Mouse (Mus musculus) lung, adult 2 months (tissue): Measurements from ENCODE around the gene Hs3st2.

Experiments used
- CTCF ChIP-seq: fragments of 200-500 bp; IDR thresholded peaks from 2 replicates; pipeline ENCODE4 v1.5.1; 2011; ENCODE audit warnings: mild to moderate bottlenecking, low read length, control low read depth; ENCODE audit not compliant: insufficient read depth
- POLR2A ChIP-seq: fragments of 200-500 bp; IDR thresholded peaks from 2 replicates; pipeline ENCODE4 v1.6.1; 2011; ENCODE audit warnings: low read depth, mild to moderate bottlenecking, control low read depth, low read length, borderline replicate concordance; ENCODE audit errors: extremely low read depth

- TF ChIP-seq CTCF, result no peak
- no peak for TF ChIP-seq POLR2A
These were observed 88.4 kb downstream of the Hs3st2 start for GRCm38 (mm10) chr7:121480106-121480505.
